Mouse (Mus musculus) lung, postnatal 4 days (tissue): Measurements from ENCODE around the gene Fam234a.

Source experiments
- DNase-seq, 2 experiments: peaks; one replicate each; pipeline ENCODE4 v3.0.0; 2021

Fam234a gene

GRCm38 (mm10) chr17:26162736-26163135, 81.3 kb downstream of the Fam234a start:
- DNase-seq, result no peak
